Mouse (Mus musculus) embryonic facial prominence, embryonic 12.5 days (tissue): Measurements from ENCODE around the gene Napa. TPM values are rescaled to one million over a fixed set of nuclear protein-coding genes. Genes with fewer than 3 reads are reported as not detected.

Experiments
- ATAC-seq: fragments of 200-750 bp; cut with Nextera tagmentation; 2 replicates; pipeline ENCODE4 v1.8.0; 2017; ENCODE audit not compliant: insufficient number of reproducible peaks, insufficient read depth, low FRiP score, low TSS enrichment
- H3K27ac ChIP-seq: fragments of 300-500 bp; sonication (generic); 2 replicates; pipeline ENCODE4 v1.5.1; 2016; ENCODE audit warnings: mild to moderate bottlenecking
- H3K27me3 ChIP-seq: fragments of 300-500 bp; sonication (generic); 2 replicates; pipeline ENCODE4 v1.6.1; 2016; ENCODE audit warnings: mild to moderate bottlenecking, moderate library complexity
- H3K36me3 ChIP-seq: fragments of 300-500 bp; sonication (generic); 2 replicates; pipeline ENCODE4 v1.6.1; 2016; ENCODE audit warnings: mild to moderate bottlenecking
- H3K4me1 ChIP-seq: fragments of 300-500 bp; sonication (generic); 2 replicates; pipeline ENCODE4 v1.6.1; 2016
- H3K4me2 ChIP-seq: fragments of 300-500 bp; sonication (generic); replicated peaks from 2 replicates; pipeline ENCODE4 v1.6.1; 2016; ENCODE audit warnings: mild to moderate bottlenecking, moderate library complexity
- H3K4me3 ChIP-seq: fragments of 300-500 bp; sonication (generic); 2 replicates; pipeline ENCODE4 v1.5.1; 2016; ENCODE audit warnings: mild to moderate bottlenecking
- H3K9ac ChIP-seq: fragments of 300-500 bp; sonication (generic); 2 replicates; pipeline ENCODE4 v1.6.1; 2016; ENCODE audit warnings: mild to moderate bottlenecking, moderate library complexity
- H3K9me3 ChIP-seq: fragments of 300-500 bp; sonication (generic); 2 replicates; pipeline ENCODE4 v1.6.1; 2016; ENCODE audit warnings: mild to moderate bottlenecking, moderate library complexity
- WGBS: fragments of 180-500 bp; shearing (Covaris S2); methylation state at CpG from one replicate; pipeline ENCODE4 v1.1.7; 2016; 5-methylcytosine and 5-hydroxymethylcytosine counted together
- polyA plus RNA-seq: library from polyadenylated mRNA; unstranded; fragments of >200 nt; fragmentation: Nextera tagmentation; extraction: Ambion mirVana; gene quantifications from 2 replicates; pipeline ENCODE4 v1.2.1, GENCODE M21; 2016

Napa gene
- polyA plus RNA-seq, 1 experiment from 2014 or later: 206 TPM

- H3K27me3 ChIP-seq: no peaks in the 10 kb centered on the region
- no peak for ATAC-seq
- peaks cover 25% of the 10 kb centered on the region for H3K4me1 ChIP-seq
- WGBS: 73% methylated on average over 7 of the region's 7 CpGs
- H3K9me3 ChIP-seq: no peaks in the 10 kb centered on the region
- H3K4me3 ChIP-seq: no peak overlapping the region
- no peak overlapping the region for H3K4me2 ChIP-seq
- no peaks in the 10 kb centered on the region for H3K36me3 ChIP-seq
- H3K27ac ChIP-seq: no peak overlapping the region
- H3K9ac ChIP-seq: no peak overlapping the region
These were observed 36.7 kb downstream of the Napa start for GRCm38 (mm10) chr7:16134951-16135392.

GRCm38 (mm10) chr7:16146489-16147410 lies 48.5 kb downstream of the Napa start:
- H3K4me3 ChIP-seq: no peak overlapping the region
- no peak overlapping the region for H3K4me2 ChIP-seq
- no peaks in the 10 kb centered on the region for H3K4me1 ChIP-seq
- 29% methylated on average over 27 of the region's 27 CpGs for WGBS
- H3K27me3 ChIP-seq: peaks cover 8% of the 10 kb centered on the region
- H3K36me3 ChIP-seq: peaks cover 7% of the 10 kb centered on the region
- H3K27ac ChIP-seq: no peak overlapping the region
- no peak for ATAC-seq
- no peak overlapping the region for H3K9ac ChIP-seq
- H3K9me3 ChIP-seq: no peaks in the 10 kb centered on the region

GRCm38 (mm10) chr7:16147643-16148042 lies 49.4 kb downstream of the Napa start:
- Histone ChIP-seq H3K27ac (no peak overlapping the region), H3K27me3 (peaks cover 8% of the 10 kb centered on the region), H3K9me3 (no peaks in the 10 kb centered on the region), H3K36me3 (peaks cover 7% of the 10 kb centered on the region), H3K4me2 (no peak overlapping the region), H3K4me1 (no peaks in the 10 kb centered on the region), H3K4me3 (no peak overlapping the region), H3K9ac (no peak overlapping the region)
- ATAC-seq: no peak
- 12% methylated on average over 15 of the region's 15 CpGs for WGBS

DNA sequence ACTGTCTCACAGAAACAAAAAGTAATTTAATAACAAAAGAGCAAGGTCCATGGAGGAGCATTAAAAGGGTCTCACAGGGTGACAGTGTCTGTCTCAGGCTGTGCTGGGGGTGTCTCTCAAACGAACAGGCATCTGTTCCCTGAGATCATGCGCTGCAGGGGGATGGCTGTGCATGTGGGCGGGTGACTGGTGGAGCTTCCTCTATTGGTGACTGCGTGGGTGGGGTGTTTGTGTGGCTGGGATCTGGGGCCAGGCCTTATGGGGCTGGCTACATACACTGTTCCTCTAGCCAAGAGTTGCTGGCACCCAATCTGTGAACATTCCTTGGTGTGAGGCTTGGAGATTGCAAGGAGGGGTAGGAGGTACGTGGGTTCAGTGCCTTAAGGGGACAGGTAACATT lies 51.0 kb downstream of the Napa start:
- no peak overlapping the region for H3K4me3 ChIP-seq
- H3K27ac ChIP-seq: no peak overlapping the region
- no peaks in the 10 kb centered on the region for H3K9me3 ChIP-seq
- 61% methylated on average over 5 of the region's 5 CpGs for WGBS
- H3K4me1 ChIP-seq: no peaks in the 10 kb centered on the region
- no peak for ATAC-seq
- no peak overlapping the region for H3K9ac ChIP-seq
- peaks cover 8% of the 10 kb centered on the region for H3K27me3 ChIP-seq
- H3K36me3 ChIP-seq: peaks cover 7% of the 10 kb centered on the region
- H3K4me2 ChIP-seq: no peak overlapping the region

- peaks cover 8% of the 10 kb centered on the region for H3K27me3 ChIP-seq
- no peaks in the 10 kb centered on the region; the same call in 1 of the 2 replicates for H3K36me3 ChIP-seq
- H3K9me3 ChIP-seq: no peaks in the 10 kb centered on the region
- WGBS: 72% methylated on average over 9 of the region's 9 CpGs
- H3K27ac ChIP-seq: no peak overlapping the region
- no peak for ATAC-seq
- H3K4me1 ChIP-seq: no peaks in the 10 kb centered on the region
- H3K4me2 ChIP-seq: no peak overlapping the region
- no peak overlapping the region for H3K4me3 ChIP-seq
- H3K9ac ChIP-seq: no peak overlapping the region
These were observed 52.2 kb downstream of the Napa start for GRCm38 (mm10) chr7:16150191-16151145.

DNA sequence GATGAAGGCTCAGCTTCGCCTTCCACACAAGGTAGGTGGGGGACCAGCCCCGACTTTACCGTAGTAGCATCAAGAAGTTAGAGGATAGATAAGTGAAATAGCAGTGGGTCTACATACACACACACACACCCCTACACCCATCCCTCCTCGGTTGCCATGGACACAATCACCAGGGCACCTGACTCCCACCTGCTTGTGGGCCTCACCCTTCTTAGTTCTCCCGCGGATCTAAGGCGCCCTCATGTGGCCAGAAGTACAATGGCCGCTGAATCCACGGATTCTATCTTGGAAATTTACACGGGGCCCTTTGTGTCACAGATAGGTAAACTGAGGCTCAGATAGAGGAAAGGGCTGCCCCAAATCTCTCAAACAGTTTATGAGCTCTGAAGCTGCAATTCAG lies 55.3 kb downstream of the Napa start:
- H3K9me3 ChIP-seq: no peaks in the 10 kb centered on the region
- no peak overlapping the region for H3K27ac ChIP-seq
- no peaks in the 10 kb centered on the region for H3K4me1 ChIP-seq
- no peaks in the 10 kb centered on the region; the same call in 1 of the 2 replicates for H3K36me3 ChIP-seq
- ATAC-seq: no peak
- H3K4me3 ChIP-seq: no peak overlapping the region
- 21% methylated on average over 10 of the region's 10 CpGs for WGBS
- H3K4me2 ChIP-seq: no peak overlapping the region
- H3K27me3 ChIP-seq: peaks cover 15% of the 10 kb centered on the region
- no peak overlapping the region for H3K9ac ChIP-seq

DNA sequence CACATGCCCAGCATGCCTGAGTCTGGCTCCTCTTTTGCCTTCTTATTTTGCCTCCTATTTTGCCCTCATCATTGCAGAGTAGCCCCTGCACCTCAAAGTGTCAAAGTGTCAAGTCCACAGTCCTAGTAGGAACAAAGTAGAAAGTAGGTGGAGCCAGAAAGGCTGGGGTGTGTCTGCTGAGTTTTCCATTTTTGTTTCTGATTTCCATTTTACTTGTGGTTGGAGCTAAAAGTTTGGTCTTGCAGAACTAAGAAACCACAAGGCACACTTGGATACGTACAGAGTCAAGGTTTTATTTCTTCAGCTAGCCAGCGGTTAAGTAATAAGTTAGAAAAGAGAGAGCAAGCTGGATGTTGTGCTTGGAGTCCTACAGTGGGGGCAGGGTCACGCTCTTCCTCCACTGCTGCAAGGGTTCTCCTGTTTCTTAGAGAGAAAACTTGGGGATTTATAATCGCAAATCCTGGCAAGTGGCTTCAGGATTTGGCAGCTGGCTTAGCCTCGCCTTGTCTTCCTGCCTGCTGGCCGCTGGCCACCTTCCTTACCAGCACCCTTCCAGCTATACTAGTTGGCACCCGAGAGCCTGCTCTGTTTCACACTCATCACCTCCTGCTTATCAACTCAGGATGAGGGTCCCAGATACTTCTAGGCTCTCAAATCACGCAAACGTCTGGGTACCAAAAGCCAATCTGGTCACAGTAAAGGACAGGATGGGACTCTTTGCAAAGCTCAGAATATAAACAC lies 57.0 kb downstream of the Napa start:
- ATAC-seq: no peak
- no peak overlapping the region for H3K9ac ChIP-seq
- WGBS: 80% methylated on average over 9 of the region's 9 CpGs
- no peaks in the 10 kb centered on the region for H3K9me3 ChIP-seq
- H3K4me1 ChIP-seq: no peaks in the 10 kb centered on the region
- H3K36me3 ChIP-seq: no peaks in the 10 kb centered on the region; the same call in 1 of the 2 replicates
- H3K27me3 ChIP-seq: peaks cover 32% of the 10 kb centered on the region
- no peak overlapping the region for H3K27ac ChIP-seq
- H3K4me3 ChIP-seq: no peak overlapping the region
- H3K4me2 ChIP-seq: no peak overlapping the region

DNA sequence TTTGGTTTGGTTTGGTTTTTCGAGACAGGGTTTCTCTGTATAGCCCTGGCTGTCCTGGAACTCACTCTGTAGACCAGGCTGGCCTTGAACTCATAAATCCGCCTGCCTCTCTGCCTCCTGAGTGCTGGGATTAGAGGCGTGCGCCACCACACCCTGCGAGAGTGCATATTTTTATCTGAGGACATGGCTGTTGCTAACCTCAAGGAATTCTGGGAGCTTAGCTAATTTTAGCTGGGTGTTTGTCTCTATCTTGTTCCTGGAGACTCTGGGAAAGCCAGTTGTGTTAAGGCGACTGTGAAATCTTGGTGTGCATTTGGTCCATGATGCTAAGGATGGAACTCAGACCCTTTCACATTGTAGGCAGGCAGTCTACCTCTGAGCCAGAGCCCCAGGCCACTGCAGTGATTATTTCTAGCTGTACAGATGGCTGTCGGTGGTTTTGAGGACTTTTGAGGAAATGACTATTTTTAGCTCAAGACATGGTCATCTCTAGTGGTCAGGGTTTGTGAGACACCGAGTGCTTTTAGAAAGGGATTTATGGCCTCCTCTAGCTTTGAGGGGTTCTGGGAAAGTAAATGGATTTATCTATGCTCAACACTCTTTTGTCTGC lies 58.0 kb downstream of the Napa start:
- H3K4me2 ChIP-seq: no peak overlapping the region
- H3K9ac ChIP-seq: no peak overlapping the region
- WGBS: 79% methylated on average over 8 of the region's 8 CpGs
- H3K27ac ChIP-seq: no peak overlapping the region
- no peaks in the 10 kb centered on the region; the same call in 1 of the 2 replicates for H3K36me3 ChIP-seq
- no peaks in the 10 kb centered on the region for H3K9me3 ChIP-seq
- no peak for ATAC-seq
- no peak overlapping the region for H3K4me3 ChIP-seq
- H3K27me3 ChIP-seq: peaks cover 35% of the 10 kb centered on the region
- H3K4me1 ChIP-seq: no peaks in the 10 kb centered on the region

DNA sequence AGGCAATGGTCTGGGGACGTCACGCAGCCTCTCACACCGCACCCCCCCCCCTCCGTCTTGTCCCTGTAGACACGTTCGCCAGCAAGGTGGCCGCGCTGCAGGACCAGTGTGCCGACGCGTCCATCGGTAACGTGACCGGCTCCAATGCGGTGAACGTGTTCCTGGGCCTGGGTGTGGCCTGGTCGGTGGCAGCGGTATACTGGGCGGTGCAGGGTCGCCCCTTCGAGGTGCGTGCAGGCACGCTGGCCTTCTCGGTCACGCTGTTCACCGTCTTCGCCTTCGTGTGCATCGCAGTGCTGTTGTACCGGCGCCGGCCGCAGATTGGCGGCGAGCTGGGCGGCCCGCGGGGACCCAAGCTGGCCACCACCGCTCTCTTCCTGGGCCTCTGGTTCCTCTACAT lies 60.5 kb downstream of the Napa start:
- Histone ChIP-seq H3K27me3 (peaks cover 35% of the 10 kb centered on the region), H3K4me1 (no peaks in the 10 kb centered on the region), H3K4me3 (peak overlapping the region; percentile 8; the same call in 1 of the 2 replicates), H3K9ac (no peak overlapping the region), H3K36me3 (no peaks in the 10 kb centered on the region; the same call in 1 of the 2 replicates), H3K27ac (no peak overlapping the region), H3K4me2 (peak overlapping the region; percentile 23), H3K9me3 (no peaks in the 10 kb centered on the region)
- WGBS: 10% methylated on average over 39 of the region's 39 CpGs
- ATAC-seq: no peak

- WGBS: 69% methylated on average over 3 of the region's 3 CpGs
- Histone ChIP-seq H3K4me1 (no peaks in the 10 kb centered on the region), H3K4me3 (no peak overlapping the region), H3K9me3 (no peaks in the 10 kb centered on the region), H3K36me3 (no peaks in the 10 kb centered on the region; the same call in 1 of the 2 replicates), H3K27me3 (peaks cover 35% of the 10 kb centered on the region), H3K9ac (no peak overlapping the region), H3K4me2 (no peak overlapping the region), H3K27ac (no peak overlapping the region)
- no peak for ATAC-seq
These were observed 62.4 kb downstream of the Napa start for GRCm38 (mm10) chr7:16160702-16161101.

DNA sequence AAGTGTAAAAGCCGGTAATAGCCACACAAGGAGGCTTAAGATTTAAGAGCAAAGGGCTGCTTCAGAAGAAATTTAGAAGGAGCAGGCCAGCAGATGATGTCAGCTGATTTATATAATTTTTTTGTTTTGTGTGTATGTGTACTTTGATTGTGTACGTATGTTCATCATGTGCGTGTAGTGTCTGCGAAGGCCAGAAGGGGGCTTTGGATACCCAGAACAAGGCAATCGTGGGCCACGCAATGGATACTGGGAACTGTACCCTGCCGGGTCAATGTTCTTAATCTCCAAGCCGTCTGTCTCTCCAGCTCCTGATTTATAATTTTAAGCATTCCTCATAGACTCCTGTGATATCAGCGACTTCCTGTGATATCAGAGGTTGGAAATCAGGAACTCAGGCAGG lies 63.0 kb downstream of the Napa start:
- ATAC-seq: no peak
- H3K4me3 ChIP-seq: no peak overlapping the region
- H3K4me2 ChIP-seq: no peak overlapping the region
- H3K9ac ChIP-seq: no peak overlapping the region
- H3K27me3 ChIP-seq: peaks cover 35% of the 10 kb centered on the region
- no peaks in the 10 kb centered on the region for H3K4me1 ChIP-seq
- H3K27ac ChIP-seq: no peak overlapping the region
- 89% methylated on average over 9 of the region's 9 CpGs for WGBS
- H3K36me3 ChIP-seq: no peaks in the 10 kb centered on the region; the same call in 1 of the 2 replicates
- H3K9me3 ChIP-seq: no peaks in the 10 kb centered on the region
